Mouse (Mus musculus): ENCODE measurements around the gene Igfbp4. TPM values are rescaled to one million over a fixed set of nuclear protein-coding genes. Genes with fewer than 3 reads are reported as not detected.

The Igfbp4 gene
- polyA plus RNA-seq, 1 experiment from 2014 or later: 53.7 TPM

GRCm38 (mm10) chr11:99096417-99096816 lies 55.4 kb downstream of the Igfbp4 start:
- H3K4me3 ChIP-seq (ENCODE audit: low read depth, low read length): no peak overlapping the region
- WGBS: 79% methylated on average over 4 of the region's 4 CpGs

GRCm38 (mm10) chr11:99096996-99097774 lies 56.1 kb downstream of the Igfbp4 start:
- no peak for ATAC-seq (ENCODE audit: low read depth)
- H3K27ac ChIP-seq (ENCODE audit: low read depth, low read length): no peak overlapping the region
- no peak overlapping the region for H3K9ac ChIP-seq (replicated peaks; ENCODE audit: low read depth, low read length)
- no peaks in the 10 kb centered on the region for H3K36me3 ChIP-seq (ENCODE audit: control insufficient read depth, insufficient read depth, low read length)
- no peak overlapping the region for H3K4me2 ChIP-seq (ENCODE audit: low read depth, low read length)
- 76% methylated on average over 8 of the region's 8 CpGs for WGBS
- H3K27me3 ChIP-seq (ENCODE audit: control insufficient read depth, insufficient read depth, low read length): no peaks in the 10 kb centered on the region
- H3K9me3 ChIP-seq (ENCODE audit: control insufficient read depth, low read length): no peaks in the 10 kb centered on the region
- no peaks in the 10 kb centered on the region for H3K4me1 ChIP-seq (ENCODE audit: control insufficient read depth, insufficient read depth, low read length)
- H3K4me3 ChIP-seq (ENCODE audit: low read depth, low read length): no peak overlapping the region

More at GRCm38 (mm10) chr11:99096417-99096816, 55.4 kb downstream of the Igfbp4 start:
- Histone ChIP-seq H3K27me3 (ENCODE audit: control insufficient read depth, insufficient read depth, low read length) (no peaks in the 10 kb centered on the region), H3K4me2 (ENCODE audit: low read depth, low read length) (no peak overlapping the region), H3K9ac (replicated peaks; ENCODE audit: low read depth, low read length) (no peak overlapping the region), H3K27ac (ENCODE audit: low read depth, low read length) (no peak overlapping the region), H3K36me3 (ENCODE audit: control insufficient read depth, insufficient read depth, low read length) (no peaks in the 10 kb centered on the region), H3K9me3 (ENCODE audit: control insufficient read depth, low read length) (no peaks in the 10 kb centered on the region), H3K4me1 (ENCODE audit: control insufficient read depth, insufficient read depth, low read length) (no peaks in the 10 kb centered on the region)
- no peak for ATAC-seq (ENCODE audit: low read depth)

- 93% methylated on average over 9 of the region's 9 CpGs for WGBS
- Histone ChIP-seq H3K4me2 (ENCODE audit: low read depth, low read length) (no peak overlapping the region), H3K9me3 (ENCODE audit: control insufficient read depth, low read length) (no peaks in the 10 kb centered on the region), H3K27ac (ENCODE audit: low read depth, low read length) (no peak overlapping the region), H3K4me1 (ENCODE audit: control insufficient read depth, insufficient read depth, low read length) (no peaks in the 10 kb centered on the region), H3K9ac (replicated peaks; ENCODE audit: low read depth, low read length) (no peak overlapping the region), H3K4me3 (ENCODE audit: low read depth, low read length) (no peak overlapping the region), H3K27me3 (ENCODE audit: control insufficient read depth, insufficient read depth, low read length) (no peaks in the 10 kb centered on the region), H3K36me3 (ENCODE audit: control insufficient read depth, insufficient read depth, low read length) (no peaks in the 10 kb centered on the region)
- ATAC-seq (ENCODE audit: low read depth): no peak
Measured at GRCm38 (mm10) chr11:99098924-99099323, 57.9 kb downstream of the Igfbp4 start.

- H3K36me3 ChIP-seq (ENCODE audit: control insufficient read depth, insufficient read depth, low read length): no peaks in the 10 kb centered on the region
- ATAC-seq (ENCODE audit: low read depth): no peak
- H3K9ac ChIP-seq (replicated peaks; ENCODE audit: low read depth, low read length): no peak overlapping the region
Measured at GRCm38 (mm10) chr11:99099516-99099915, 58.5 kb downstream of the Igfbp4 start.

GRCm38 (mm10) chr11:99100215-99100614 lies 59.2 kb downstream of the Igfbp4 start:
- Histone ChIP-seq H3K9me3 (ENCODE audit: control insufficient read depth, low read length) (no peaks in the 10 kb centered on the region), H3K36me3 (ENCODE audit: control insufficient read depth, insufficient read depth, low read length) (no peaks in the 10 kb centered on the region), H3K27ac (ENCODE audit: low read depth, low read length) (no peak overlapping the region), H3K4me1 (ENCODE audit: control insufficient read depth, insufficient read depth, low read length) (no peaks in the 10 kb centered on the region), H3K4me2 (ENCODE audit: low read depth, low read length) (no peak overlapping the region), H3K4me3 (ENCODE audit: low read depth, low read length) (no peak overlapping the region), H3K9ac (replicated peaks; ENCODE audit: low read depth, low read length) (no peak overlapping the region), H3K27me3 (ENCODE audit: control insufficient read depth, insufficient read depth, low read length) (no peaks in the 10 kb centered on the region)
- 88% methylated on average over 5 of the region's 5 CpGs for WGBS
- no peak for ATAC-seq (ENCODE audit: low read depth)

More at GRCm38 (mm10) chr11:99099516-99099915, 58.5 kb downstream of the Igfbp4 start:
- H3K27me3 ChIP-seq (ENCODE audit: control insufficient read depth, insufficient read depth, low read length): no peaks in the 10 kb centered on the region
- H3K9me3 ChIP-seq (ENCODE audit: control insufficient read depth, low read length): no peaks in the 10 kb centered on the region
- H3K4me2 ChIP-seq (ENCODE audit: low read depth, low read length): no peak overlapping the region
- 78% methylated on average over 7 of the region's 7 CpGs for WGBS
- H3K4me1 ChIP-seq (ENCODE audit: control insufficient read depth, insufficient read depth, low read length): no peaks in the 10 kb centered on the region
- no peak overlapping the region for H3K27ac ChIP-seq (ENCODE audit: low read depth, low read length)
- no peak overlapping the region for H3K4me3 ChIP-seq (ENCODE audit: low read depth, low read length)

GRCm38 (mm10) chr11:99101693-99102092 lies 60.6 kb downstream of the Igfbp4 start:
- no peak overlapping the region for H3K4me3 ChIP-seq (ENCODE audit: low read depth, low read length)
- ATAC-seq (ENCODE audit: low read depth): no peak
- no peaks in the 10 kb centered on the region for H3K27me3 ChIP-seq (ENCODE audit: control insufficient read depth, insufficient read depth, low read length)
- H3K4me1 ChIP-seq (ENCODE audit: control insufficient read depth, insufficient read depth, low read length): no peaks in the 10 kb centered on the region
- no peak overlapping the region for H3K9ac ChIP-seq (replicated peaks; ENCODE audit: low read depth, low read length)
- H3K9me3 ChIP-seq (ENCODE audit: control insufficient read depth, low read length): no peaks in the 10 kb centered on the region
- 90% methylated on average over 8 of the region's 8 CpGs for WGBS
- no peak overlapping the region for H3K4me2 ChIP-seq (ENCODE audit: low read depth, low read length)
- no peak overlapping the region for H3K27ac ChIP-seq (ENCODE audit: low read depth, low read length)
- no peaks in the 10 kb centered on the region for H3K36me3 ChIP-seq (ENCODE audit: control insufficient read depth, insufficient read depth, low read length)

GRCm38 (mm10) chr11:99102575-99103270 lies 61.7 kb downstream of the Igfbp4 start:
- H3K4me1 ChIP-seq (ENCODE audit: control insufficient read depth, insufficient read depth, low read length): no peaks in the 10 kb centered on the region
- no peaks in the 10 kb centered on the region for H3K36me3 ChIP-seq (ENCODE audit: control insufficient read depth, insufficient read depth, low read length)
- no peak overlapping the region for H3K9ac ChIP-seq (replicated peaks; ENCODE audit: low read depth, low read length)
- H3K27ac ChIP-seq (ENCODE audit: low read depth, low read length): no peak overlapping the region
- no peaks in the 10 kb centered on the region for H3K9me3 ChIP-seq (ENCODE audit: control insufficient read depth, low read length)
- no peaks in the 10 kb centered on the region for H3K27me3 ChIP-seq (ENCODE audit: control insufficient read depth, insufficient read depth, low read length)
- no peak overlapping the region for H3K4me3 ChIP-seq (ENCODE audit: low read depth, low read length)
- 93% methylated on average over 9 of the region's 9 CpGs for WGBS
- ATAC-seq (ENCODE audit: low read depth): no peak
- no peak overlapping the region for H3K4me2 ChIP-seq (ENCODE audit: low read depth, low read length)
